ENCODE assay signal across 8 mouse cellular contexts in genomic region chrX:73593212-73593611, GRCm38 (mm10). TPM values are rescaled to one million over a fixed set of nuclear protein-coding genes. Genes with fewer than 3 reads are reported as not detected.
DNase-seq lines count a peak whose midpoint lies in the region; ATAC-seq and TF ChIP-seq lines count a peak whose summit lies in the region.

No protein-coding gene starts in this region.

- H3K4me2 ChIP-seq in kidney, embryonic 14.5 days (replicated peaks; ENCODE audit: low read depth, low read length): no peak overlapping the region
- H3K4me2 ChIP-seq in forebrain, embryonic 15.5 days (replicated peaks): no peak overlapping the region

- no peaks in the 10 kb centered on the region for H3K9me3 ChIP-seq in kidney, embryonic 14.5 days (ENCODE audit: control insufficient read depth, low read length)
- no peaks in the 10 kb centered on the region for H3K9me3 ChIP-seq in MEL (replicated peaks; ENCODE audit: insufficient read depth, low read length)
- no peaks in the 10 kb centered on the region for H3K9me3 ChIP-seq in embryonic facial prominence, embryonic 10.5 days
- no peaks in the 10 kb centered on the region for H3K9me3 ChIP-seq in forebrain, embryonic 15.5 days

- no peak overlapping the region for H3K4me3 ChIP-seq in kidney, embryonic 14.5 days (ENCODE audit: low read length)
- H3K4me3 ChIP-seq in MEL (ENCODE audit: control insufficient read depth in 1 of 2, insufficient read depth in 1 of 2, low read depth in 2 of 2, low read length in 2 of 2): no peak overlapping the region
- H3K4me3 ChIP-seq in embryonic facial prominence, embryonic 10.5 days: no peak overlapping the region
- H3K4me3 ChIP-seq in thymus, adult 2 months (ENCODE audit: control insufficient read depth, insufficient read depth, low read length): no peak overlapping the region
- H3K4me3 ChIP-seq in forebrain, embryonic 15.5 days: no peak overlapping the region

- TF ChIP-seq EP300 in MEL (IDR thresholded peaks at IDR 0.05; ENCODE audit: low read depth in 1 of 2, low read length in 2 of 2): no peak

- H3K79me2 ChIP-seq in MEL (ENCODE audit: control insufficient read depth, insufficient read depth, low read length, poor library complexity): no peaks in the 10 kb centered on the region

- H3K4me1 ChIP-seq in kidney, embryonic 14.5 days (ENCODE audit: control insufficient read depth, insufficient read depth, low read length): no peaks in the 10 kb centered on the region
- no peaks in the 10 kb centered on the region for H3K4me1 ChIP-seq in MEL (ENCODE audit: control insufficient read depth in 1 of 2, insufficient read depth in 2 of 2, low read length in 2 of 2)
- peaks cover 16% of the 10 kb centered on the region for H3K4me1 ChIP-seq in embryonic facial prominence, embryonic 10.5 days
- peaks cover 17% of the 10 kb centered on the region for H3K4me1 ChIP-seq in thymus, adult 2 months (replicated peaks; ENCODE audit: control insufficient read depth, insufficient read depth, low read length)
- H3K4me1 ChIP-seq in forebrain, embryonic 15.5 days: no peaks in the 10 kb centered on the region

- peak; percentile 45 for TF ChIP-seq RAD21 in MEL (IDR thresholded peaks at IDR 0.05; ENCODE audit: low read depth, low read length)

- no peak for ATAC-seq in kidney, embryonic 14.5 days (ENCODE audit: low FRiP score, low TSS enrichment)
- ATAC-seq in forebrain, embryonic 15.5 days (replicated peaks): no peak

- 37% methylated on average over 6 of the region's 6 CpGs for WGBS in kidney, embryonic 14.5 days
- 33% methylated on average over 6 of the region's 6 CpGs for WGBS in embryonic facial prominence, embryonic 10.5 days
- WGBS in thymus, adult 2 months: 0% methylated on average over 6 of the region's 6 CpGs
- WGBS in forebrain, embryonic 15.5 days: 35% methylated on average over 6 of the region's 6 CpGs

- no peak overlapping the region for H3K9ac ChIP-seq in kidney, embryonic 14.5 days (ENCODE audit: low read depth, low read length)
- no peak overlapping the region for H3K9ac ChIP-seq in MEL (ENCODE audit: control insufficient read depth, low read depth, low read length, poor library complexity, severe bottlenecking)
- no peak overlapping the region for H3K9ac ChIP-seq in forebrain, embryonic 15.5 days (replicated peaks)

- TF ChIP-seq CTCF in MEL (IDR thresholded peaks at IDR 0.05 in 2 of 3, conservative IDR thresholded peaks at IDR 0.05 in 1 of 3; ENCODE audit: control insufficient read depth in 1 of 3, insufficient read depth in 1 of 3, low read depth in 2 of 3, low read length in 3 of 3, poor library complexity in 1 of 3, severe bottlenecking in 1 of 3): peak; percentile 26 to 64 (median 45); a peak in 5 of 6 replicates
- peak; percentile 43; the same call in 1 of the 2 replicates for TF ChIP-seq CTCF in thymus, adult 2 months (IDR thresholded peaks at IDR 0.05; ENCODE audit: borderline replicate concordance, control insufficient read depth, extremely low read depth, insufficient read depth, low read length, poor library complexity)

- no peak for TF ChIP-seq POLR2A in MEL (IDR thresholded peaks at IDR 0.05; ENCODE audit: control insufficient read depth in 1 of 2, insufficient read depth in 1 of 2, low read depth in 1 of 2, low read length in 2 of 2, poor library complexity in 1 of 2)
- TF ChIP-seq POLR2A in thymus, adult 2 months (IDR thresholded peaks at IDR 0.05; ENCODE audit: control insufficient read depth, extremely low read depth, insufficient read depth, low read length, poor library complexity): no peak

- DNase-seq in kidney, adult 18-20 months: peak; percentile 15
- peak; percentile 61 for DNase-seq in MEL (ENCODE audit: low read depth, low spot score)
- DNase-seq in embryonic facial prominence, embryonic 10.5 days (ENCODE audit: low spot score): peak; percentile 30
- peak; percentile 17 to 49 for DNase-seq in lung, adult 18-20 months
- DNase-seq in thymus, adult 2 months: peak; percentile 61
- no peak for DNase-seq in urinary bladder, postnatal 4 days (ENCODE audit: low spot score in 2 of 2)

- no peaks in the 10 kb centered on the region for H3K27me3 ChIP-seq in kidney, embryonic 14.5 days (ENCODE audit: control insufficient read depth, insufficient read depth, low read length)
- H3K27me3 ChIP-seq in MEL (ENCODE audit: control insufficient read depth in 1 of 2, insufficient read depth in 2 of 2, low read length in 2 of 2): no peaks in the 10 kb centered on the region
- H3K27me3 ChIP-seq in embryonic facial prominence, embryonic 10.5 days (replicated peaks; ENCODE audit: low read depth, poor library complexity, severe bottlenecking): peaks cover 37% of the 10 kb centered on the region; the same call in 1 of the 2 replicates
- H3K27me3 ChIP-seq in thymus, adult 2 months (ENCODE audit: control insufficient read depth, insufficient read depth, low read length): no peaks in the 10 kb centered on the region
- H3K27me3 ChIP-seq in forebrain, embryonic 15.5 days: no peaks in the 10 kb centered on the region

- H3K27ac ChIP-seq in kidney, embryonic 14.5 days (ENCODE audit: low read depth, low read length): no peak overlapping the region
- H3K27ac ChIP-seq in MEL (ENCODE audit: control insufficient read depth, low read depth, low read length): no peak overlapping the region
- no peak overlapping the region for H3K27ac ChIP-seq in embryonic facial prominence, embryonic 10.5 days (replicated peaks)
- peak overlapping the region; percentile 54; the same call in 1 of the 2 replicates for H3K27ac ChIP-seq in thymus, adult 2 months (ENCODE audit: control insufficient read depth, insufficient read depth, low read length)
- no peak overlapping the region for H3K27ac ChIP-seq in forebrain, embryonic 15.5 days (replicated peaks)

- H3K36me3 ChIP-seq in kidney, embryonic 14.5 days (ENCODE audit: control insufficient read depth, insufficient read depth, low read length): no peaks in the 10 kb centered on the region
- no peaks in the 10 kb centered on the region for H3K36me3 ChIP-seq in MEL (ENCODE audit: control insufficient read depth in 1 of 2, insufficient read depth in 2 of 2, low read length in 2 of 2)
- no peaks in the 10 kb centered on the region for H3K36me3 ChIP-seq in embryonic facial prominence, embryonic 10.5 days (replicated peaks)
- no peaks in the 10 kb centered on the region for H3K36me3 ChIP-seq in thymus, adult 2 months (ENCODE audit: control insufficient read depth, insufficient read depth, low read length)
- H3K36me3 ChIP-seq in forebrain, embryonic 15.5 days: no peaks in the 10 kb centered on the region

TF ChIP-seq in MEL, 35 proteins besides CTCF, POLR2A, EP300 and RAD21:
- TF ChIP-seq MXI1 (IDR thresholded peaks at IDR 0.05; ENCODE audit: low read depth, low read length): 0 out of 2 replicates have a peak, but pooled peaks have one; percentile 27
- TF ChIP-seq MYC (IDR thresholded peaks at IDR 0.05; ENCODE audit: low read depth, low read length): 0 out of 2 replicates have a peak, but pooled peaks have one; percentile 49
- TF ChIP-seq MAX (IDR thresholded peaks at IDR 0.05; ENCODE audit: low read length): peak; percentile 48; the same call in 1 of the 2 replicates
- TF ChIP-seq BHLHE40 (IDR thresholded peaks at IDR 0.05; ENCODE audit: borderline replicate concordance, low read depth, low read length): peak; percentile 39; the same call in 1 of the 2 replicates
- no peak for TF ChIP-seq ZMIZ1 (IDR thresholded peaks at IDR 0.05; ENCODE audit: low read depth, low read length)
- no peak for TF ChIP-seq MAZ (IDR thresholded peaks at IDR 0.05; ENCODE audit: low read depth, low read length)
- peak; percentile 61 for TF ChIP-seq SMC3 (IDR thresholded peaks at IDR 0.05; ENCODE audit: low read depth, low read length)

RNA-seq across cellular contexts. Expression of gene Dusp9, which starts 46.0 kb away (rescaled TPM):
- 9.6 and 26.6 TPM in 2 replicates for polyA plus RNA-seq in kidney, embryonic 14.5 days (2014; fragmentation: Nextera tagmentation; extraction: Ambion mirVana)
- 3.4 and 4.7 TPM in 2 replicates for total RNA-seq in MEL (2012; rRNA removed)
- polyA plus RNA-seq in MEL (2012; ENCODE audit: insufficient read depth in 1 of 2, insufficient read length in 2 of 2, low read depth in 1 of 2, low replicate concordance in 2 of 2, missing spikeins in 1 of 2): 1 to 10 TPM in 1 of 2 experiments, not detected in 1; 5.2 TPM
- 109 and 139 TPM in 2 replicates for polyA plus RNA-seq in embryonic facial prominence, embryonic 10.5 days (2016; fragmentation: Nextera tagmentation; extraction: Ambion mirVana)
- polyA plus RNA-seq in thymus, adult 2 months (2012; rRNA removed): 1.1 and 1.2 TPM in 2 replicates
- polyA plus RNA-seq in forebrain, embryonic 15.5 days (2015; fragmentation: Nextera tagmentation; extraction: Ambion mirVana): 0.33 and 0.43 TPM in 2 replicates

Comparison
In these comparisons a context has a peak if more than half of its experiments do, and no peak if none do; other contexts are left out.
1. DNase-seq: peak in kidney, adult 18-20 months (single experiment), MEL (single experiment), embryonic facial prominence, embryonic 10.5 days (single experiment), lung, adult 18-20 months (2 of 2) and thymus, adult 2 months (single experiment); none in urinary bladder, postnatal 4 days (0 of 2).